In the genomic region with DNA sequence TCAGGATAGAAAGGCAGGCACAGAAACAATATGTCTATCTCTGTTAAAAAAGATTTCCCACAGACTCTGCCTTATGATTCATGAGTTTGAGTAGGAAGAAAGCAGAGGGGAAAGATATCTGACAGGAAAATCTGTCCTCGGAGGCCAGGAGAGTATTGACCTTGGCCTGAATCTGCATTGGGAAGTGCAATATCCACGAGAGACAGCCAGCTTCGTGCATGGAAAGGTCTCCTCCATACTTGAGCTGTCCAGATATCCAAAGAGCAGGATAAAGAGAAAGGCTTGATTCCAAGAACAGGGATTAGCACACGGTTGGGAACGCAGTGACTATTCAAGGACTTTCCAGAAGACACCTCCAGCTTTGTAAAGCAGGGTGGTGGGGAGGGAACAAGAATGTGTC, we compare ENCODE assay signal across 18 mouse cellular contexts. TPM values are rescaled to one million over a fixed set of nuclear protein-coding genes. Genes with fewer than 3 reads are reported as not detected.
DNase-seq lines count a peak whose midpoint lies in the region; ATAC-seq and TF ChIP-seq lines count a peak whose summit lies in the region.
"Had no signal": no experiment of that assay in that cellular context is flagged by ENCODE, and none has a peak within 500 bp of the region (broad histone marks: within the 10 kb centered on the region; RNA-seq: fewer than 3 reads in every experiment).

No protein-coding gene starts in this region.

- H3K9me3 ChIP-seq in heart, embryonic 13.5 days: 0 out of 2 replicates have a peak, but pooled peaks cover 3% of the 10 kb centered on the region
- H3K9me3 ChIP-seq in intestine, postnatal 0 days (ENCODE audit: control insufficient read depth): no peaks in the 10 kb centered on the region
- H3K9me3 ChIP-seq: embryonic facial prominence, embryonic 12.5 days; forebrain, embryonic 10.5 days; limb, embryonic 13.5 days; neural tube, embryonic 15.5 days had no signal

- H3K4me2 ChIP-seq in heart, embryonic 13.5 days: no peak overlapping the region
- no peak overlapping the region for H3K4me2 ChIP-seq in intestine, postnatal 0 days (replicated peaks; ENCODE audit: low read depth)
- H3K4me2 ChIP-seq: embryonic facial prominence, embryonic 12.5 days; limb, embryonic 13.5 days; neural tube, embryonic 15.5 days had no signal

- TF ChIP-seq CTCF in layer of hippocampus, adult 2 months (conservative IDR thresholded peaks at IDR 0.05): no peak
- no peak for TF ChIP-seq CTCF in intestine, postnatal 0 days (IDR thresholded peaks at IDR 0.05; ENCODE audit: low read depth)

- H3K36me3 ChIP-seq in heart, embryonic 13.5 days: peaks cover 69% of the 10 kb centered on the region
- peaks cover 20% of the 10 kb centered on the region for H3K36me3 ChIP-seq in intestine, postnatal 0 days (ENCODE audit: control insufficient read depth, insufficient read depth)
- H3K36me3 ChIP-seq: embryonic facial prominence, embryonic 12.5 days; forebrain, embryonic 10.5 days had no signal

- 28% methylated on average over 5 of the region's 5 CpGs for WGBS in heart, embryonic 13.5 days
- 34% methylated on average over 5 of the region's 5 CpGs for WGBS in intestine, postnatal 0 days

- no peaks in the 10 kb centered on the region for H3K27me3 ChIP-seq in heart, embryonic 13.5 days (replicated peaks)
- H3K27me3 ChIP-seq in intestine, postnatal 0 days (replicated peaks; ENCODE audit: control insufficient read depth, insufficient read depth, low read length): no peaks in the 10 kb centered on the region
- H3K27me3 ChIP-seq: embryonic facial prominence, embryonic 12.5 days; limb, embryonic 13.5 days; neural tube, embryonic 15.5 days had no signal

- peak overlapping the region; percentile 73 for H3K27ac ChIP-seq in heart, embryonic 13.5 days (replicated peaks)
- 0 out of 2 replicates have a peak overlapping the region, but pooled peaks have one; percentile 18 for H3K27ac ChIP-seq in layer of hippocampus, adult 2 months
- H3K27ac ChIP-seq in intestine, postnatal 0 days (ENCODE audit: low read depth, low read length): peak overlapping the region; percentile 83
- H3K27ac ChIP-seq: embryonic facial prominence, embryonic 12.5 days; forebrain, embryonic 10.5 days; hindbrain, postnatal 0 days; limb, embryonic 13.5 days; liver, embryonic 14.5 days; neural tube, embryonic 15.5 days had no signal

- peaks cover 92% of the 10 kb centered on the region for H3K4me1 ChIP-seq in heart, embryonic 13.5 days
- peaks cover 46% of the 10 kb centered on the region for H3K4me1 ChIP-seq in intestine, postnatal 0 days (replicated peaks; ENCODE audit: control insufficient read depth, insufficient read depth, low read length)
- H3K4me1 ChIP-seq: embryonic facial prominence, embryonic 12.5 days; forebrain, embryonic 10.5 days; neural tube, embryonic 15.5 days had no signal

- no peak for DNase-seq in heart, postnatal 4 days
- no peak for DNase-seq in layer of hippocampus, adult 2 months (ENCODE audit: low spot score in 2 of 2)
- DNase-seq in layer of hippocampus, postnatal 14 days (ENCODE audit: low spot score in 2 of 2): no peak
- DNase-seq in right cerebral cortex, postnatal 36 days (ENCODE audit: low spot score in 2 of 2): no peak
- no peak for DNase-seq in cerebellum, adult 9-10 months
- DNase-seq: cerebellum, adult 18-20 months; gastrocnemius, postnatal 10 days; kidney, postnatal 14 days; midbrain, embryonic 14.5 days had no signal

- no peak for ATAC-seq in heart, embryonic 13.5 days (ENCODE audit: extremely low read depth, insufficient number of reproducible peaks, low FRiP score, low TSS enrichment)
- no peak for ATAC-seq in intestine, postnatal 0 days
- ATAC-seq: hindbrain, postnatal 0 days had no signal

- H3K9ac ChIP-seq in heart, embryonic 13.5 days: no peak overlapping the region
- H3K9ac ChIP-seq in intestine, postnatal 0 days (ENCODE audit: low read depth, low read length): no peak overlapping the region
- H3K9ac ChIP-seq: embryonic facial prominence, embryonic 12.5 days; limb, embryonic 13.5 days; liver, embryonic 14.5 days; neural tube, embryonic 15.5 days had no signal

- H3K4me3 ChIP-seq in heart, embryonic 13.5 days: no peak overlapping the region
- no peak overlapping the region for H3K4me3 ChIP-seq in layer of hippocampus, adult 2 months
- no peak overlapping the region for H3K4me3 ChIP-seq in intestine, postnatal 0 days (ENCODE audit: low read depth, low read length)
- H3K4me3 ChIP-seq: embryonic facial prominence, embryonic 12.5 days; forebrain, embryonic 10.5 days; limb, embryonic 13.5 days; myocyte; neural tube, embryonic 15.5 days had no signal

RNA-seq across cellular contexts. Expression of a gene that starts 43.2 kb away (rescaled TPM):
- 228 and 259 TPM in 2 replicates for polyA plus RNA-seq in heart, embryonic 13.5 days (2015; fragmentation: Nextera tagmentation; extraction: Ambion mirVana)
- 1,000 to 10,000 TPM; 1,103 to 1,257 TPM for total RNA-seq in heart, postnatal 4 days (2021)
- total RNA-seq in layer of hippocampus, adult 2 months (2021): 10 to 100 TPM; 33.6 to 38.6 TPM
- total RNA-seq in layer of hippocampus, postnatal 14 days (2021): 10 to 100 TPM; 43.5 to 46.4 TPM
- 55.3 and 57.8 TPM in 2 replicates for polyA plus RNA-seq in intestine, postnatal 0 days (2015; fragmentation: Nextera tagmentation; extraction: Ambion mirVana)

RNA-seq across cellular contexts. Expression of a gene that starts 55.0 kb away (rescaled TPM):
- polyA plus RNA-seq in heart, embryonic 13.5 days (2015; fragmentation: Nextera tagmentation; extraction: Ambion mirVana): 20.4 and 21.7 TPM in 2 replicates
- total RNA-seq in heart, postnatal 4 days (2021): 1 to 10 TPM; 9.2 to 9.8 TPM
- 10 to 100 TPM; 24.2 to 26.8 TPM for total RNA-seq in layer of hippocampus, adult 2 months (2021)
- 10 to 100 TPM; 21.3 to 21.7 TPM for total RNA-seq in layer of hippocampus, postnatal 14 days (2021)
- polyA plus RNA-seq in intestine, postnatal 0 days (2015; fragmentation: Nextera tagmentation; extraction: Ambion mirVana): 8.6 TPM in 2 replicates

RNA-seq across cellular contexts. Expression of a gene that starts 55.1 kb away (rescaled TPM):
- polyA plus RNA-seq in heart, embryonic 13.5 days (2015; fragmentation: Nextera tagmentation; extraction: Ambion mirVana): 6.2 and 7.0 TPM in 2 replicates
- total RNA-seq in heart, postnatal 4 days (2021): 10 to 100 TPM; 16.3 to 17.3 TPM
- total RNA-seq in layer of hippocampus, adult 2 months (2021): 10 to 100 TPM; 26.8 to 42.4 TPM
- 10 to 100 TPM; 40.6 to 42.3 TPM for total RNA-seq in layer of hippocampus, postnatal 14 days (2021)
- polyA plus RNA-seq in intestine, postnatal 0 days (2015; fragmentation: Nextera tagmentation; extraction: Ambion mirVana): 6.1 and 6.8 TPM in 2 replicates

Comparison
In these comparisons a context has a peak if more than half of its experiments do, and no peak if none do; other contexts are left out.
1. H3K27ac ChIP-seq: peak in every context shown above with its lines; median percentile 83 in intestine, postnatal 0 days; 73 in heart, embryonic 13.5 days; 18 in layer of hippocampus, adult 2 months.
2. RNA of a gene that starts 43.2 kb away (total RNA-seq): 1,103 to 1,257 TPM in heart, postnatal 4 days; 43.5 to 46.4 TPM in layer of hippocampus, postnatal 14 days and 33.6 to 38.6 TPM in layer of hippocampus, adult 2 months; every median in the first group is over 10 times any median in the second.